Mouse (Mus musculus) granulocyte monocyte progenitor cell, adult 5-6 weeks (primary cell): ENCODE measurements around the gene Gpr63. TPM values are rescaled to one million over a fixed set of nuclear protein-coding genes. Genes with fewer than 3 reads are reported as not detected.

ENCODE experiments used
- ATAC-seq: replicated peaks from 2 replicates; pipeline ENCODE4 v1.8.0; 2016; ENCODE audit warnings: mild to moderate bottlenecking, moderate TSS enrichment, inconsistent platforms; ENCODE audit not compliant: poor library complexity, severe bottlenecking
- total RNA-seq, 2 experiments: library from RNA; stranded (forward) in 1 of 2; stranded (reverse) in 1 of 2; fragments of 200-712, 200-1000 nt in 1 of 2; fragments of >200 nt in 1 of 2; fragmentation: Nextera tagmentation in 1 of 2; gene quantifications; 2 replicates each; pipeline ENCODE4 v1.2.3; 2014 to 2017

Gpr63 gene
- total RNA-seq (2014; fragmentation: Nextera tagmentation) (not detected in 2 replicates), total RNA-seq (2017) (not detected in 2 replicates)

DNA sequence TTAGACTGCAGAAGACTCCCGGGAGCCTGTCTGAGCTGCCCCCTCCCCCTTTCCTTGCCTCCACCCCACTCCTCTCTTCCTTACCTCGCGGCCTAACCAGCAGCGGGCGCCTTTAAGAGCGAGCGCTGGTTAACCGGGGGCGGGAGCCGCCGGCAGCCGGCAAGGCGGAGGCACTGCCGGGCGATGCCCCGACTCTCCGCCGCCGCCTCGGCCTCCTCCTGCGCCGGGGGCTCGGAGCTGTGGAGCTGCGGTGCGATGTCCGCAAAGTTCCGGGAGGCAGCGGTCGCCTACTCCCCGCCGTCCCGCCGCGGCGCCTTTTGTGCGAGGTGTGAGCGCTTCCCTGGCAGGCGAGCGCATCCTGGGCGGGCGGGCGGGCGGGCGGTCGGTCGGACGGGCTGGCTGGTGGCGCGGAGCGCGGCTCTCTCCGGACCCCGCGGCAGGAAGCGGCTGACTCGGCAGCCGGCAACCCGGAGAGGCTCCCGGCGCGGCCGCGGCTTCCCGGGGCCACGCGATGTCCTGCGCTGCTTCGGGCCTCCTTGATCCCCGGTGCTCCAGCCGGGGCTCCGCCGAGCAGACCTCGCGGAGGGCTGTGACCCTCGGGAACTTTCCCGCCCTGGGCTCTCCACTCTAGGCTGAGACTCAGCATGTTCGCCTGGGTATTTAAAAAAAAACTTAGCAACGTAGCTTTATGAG is at the start of gene Gpr63:
Gpr63 (plus strand) TSS at position 109 of the 693 bp plus-strand sequence.
- peak; percentile 70 for ATAC-seq

DNA sequence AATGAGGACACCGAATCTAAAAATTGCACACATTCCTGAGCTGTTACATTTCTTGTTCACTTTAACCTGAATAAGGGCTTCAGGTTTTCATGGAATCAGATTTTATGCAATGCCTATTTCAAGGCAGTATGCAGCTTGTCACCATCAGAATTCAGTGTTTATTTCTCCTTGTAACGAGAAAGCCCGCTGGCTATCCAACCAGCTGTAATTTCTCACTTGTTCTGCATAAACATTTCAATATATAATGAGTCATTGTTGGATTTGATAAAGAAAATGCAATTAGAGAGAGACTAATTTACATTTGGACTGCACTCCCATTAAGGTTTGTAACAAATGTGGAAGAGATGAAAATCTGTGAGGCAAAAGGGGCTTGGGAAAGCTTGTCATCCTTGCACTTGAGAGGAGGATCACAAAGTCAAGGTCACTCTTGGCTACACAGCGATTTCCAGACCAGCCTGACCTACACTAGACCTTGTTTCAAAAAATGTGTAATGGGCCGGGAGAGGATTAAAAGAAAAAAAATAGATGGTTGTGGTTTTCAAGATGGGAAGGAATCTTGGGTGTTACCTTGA is 46.1 kb upstream of the Gpr63 start:
- no peak for ATAC-seq

DNA sequence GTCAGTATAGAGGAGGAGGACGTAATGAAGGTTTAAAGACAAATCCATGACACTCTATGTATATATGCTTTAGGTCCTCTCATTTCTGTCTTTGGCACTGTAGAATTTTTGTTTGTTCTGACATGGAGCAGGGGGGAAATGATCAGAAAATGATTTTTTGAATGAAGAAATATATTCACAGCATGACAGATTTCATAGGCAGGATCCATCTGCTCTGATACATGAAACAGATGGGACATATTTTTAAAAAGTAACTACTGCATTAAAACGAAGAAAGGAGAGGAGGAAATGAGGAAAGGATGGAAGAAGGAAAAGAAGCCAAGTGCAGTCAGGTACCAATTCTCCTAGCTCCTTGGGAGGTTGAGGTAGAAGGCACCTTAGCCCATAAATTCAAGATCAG is 41.5 kb upstream of the Gpr63 start:
- no peak for ATAC-seq

DNA sequence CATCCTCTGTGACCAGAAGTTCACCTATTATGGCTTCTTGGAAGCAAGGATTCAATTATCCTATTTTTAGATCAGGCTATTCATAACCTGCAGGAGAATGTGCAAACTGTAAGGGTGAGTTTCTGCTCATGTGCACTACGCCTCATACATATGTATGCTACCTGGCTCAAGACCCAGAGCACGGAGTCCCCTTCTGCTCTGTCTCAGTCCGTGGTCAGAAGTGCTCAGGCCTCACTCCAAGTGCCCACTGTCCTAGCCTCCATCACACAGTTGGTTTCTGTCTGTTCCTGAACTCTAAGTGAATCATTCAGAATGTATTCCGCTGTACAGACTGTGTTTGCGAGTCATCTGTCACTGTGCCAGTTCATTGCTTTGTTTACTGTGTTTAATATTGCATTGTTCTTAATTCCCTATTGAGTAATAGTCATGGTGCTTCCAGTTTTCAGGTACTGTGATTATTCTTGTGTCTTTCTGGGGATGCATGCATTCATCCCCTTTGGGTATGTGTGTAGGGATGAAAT is 37.9 kb upstream of the Gpr63 start:
- ATAC-seq, result no peak

DNA sequence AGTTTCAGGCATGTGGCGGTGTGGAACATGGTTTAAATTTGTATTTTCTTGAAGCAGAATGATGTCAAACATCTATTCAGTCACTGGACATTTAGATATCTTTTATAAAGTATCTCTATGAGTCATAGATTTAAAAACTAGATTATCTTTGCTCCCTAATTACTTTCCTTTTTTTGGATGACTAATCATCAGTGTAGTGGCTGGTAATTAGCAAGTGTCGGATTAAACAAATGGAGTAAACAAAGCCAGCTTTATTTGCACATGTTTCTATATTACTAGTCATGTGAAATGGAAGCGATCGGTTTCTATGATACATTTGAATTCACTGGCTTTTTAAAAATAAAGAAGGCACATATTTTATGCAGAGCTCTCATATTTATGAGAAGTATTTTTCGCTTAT is 37.3 kb upstream of the Gpr63 start:
- no peak for ATAC-seq

DNA sequence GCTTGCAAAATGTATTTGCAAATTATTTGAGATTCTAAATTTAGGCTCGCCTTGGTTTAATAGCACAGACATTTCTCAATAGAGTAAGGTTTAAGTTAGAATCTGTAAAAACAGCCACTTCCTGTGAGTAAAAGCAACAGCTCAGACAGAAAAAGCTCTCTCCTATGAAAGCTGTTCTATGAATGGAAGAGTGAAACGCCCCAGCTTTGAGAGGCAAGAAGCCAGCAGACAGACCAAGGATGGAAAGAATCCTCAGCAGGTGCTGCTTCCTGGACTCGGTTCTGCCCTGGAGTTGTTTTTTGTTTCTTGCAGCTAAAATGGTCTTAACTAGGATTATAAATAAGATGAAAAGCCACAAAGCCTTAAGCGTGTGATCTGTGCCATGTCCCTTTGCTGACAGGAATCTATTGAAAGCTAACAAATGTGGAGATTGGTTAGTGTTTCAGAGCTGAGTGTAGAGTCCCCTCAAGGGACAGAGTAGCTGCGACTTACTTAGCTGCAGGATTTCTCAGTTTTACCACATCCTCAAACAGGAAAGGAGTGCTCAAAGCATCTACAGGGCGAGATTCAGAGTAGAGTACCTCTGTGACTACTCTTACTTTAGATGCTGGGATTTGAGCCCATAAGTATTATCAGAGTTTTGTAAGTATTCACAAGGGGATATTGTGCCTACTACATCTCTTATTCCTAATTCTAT is 23.3 kb upstream of the Gpr63 start:
- ATAC-seq, result no peak

DNA sequence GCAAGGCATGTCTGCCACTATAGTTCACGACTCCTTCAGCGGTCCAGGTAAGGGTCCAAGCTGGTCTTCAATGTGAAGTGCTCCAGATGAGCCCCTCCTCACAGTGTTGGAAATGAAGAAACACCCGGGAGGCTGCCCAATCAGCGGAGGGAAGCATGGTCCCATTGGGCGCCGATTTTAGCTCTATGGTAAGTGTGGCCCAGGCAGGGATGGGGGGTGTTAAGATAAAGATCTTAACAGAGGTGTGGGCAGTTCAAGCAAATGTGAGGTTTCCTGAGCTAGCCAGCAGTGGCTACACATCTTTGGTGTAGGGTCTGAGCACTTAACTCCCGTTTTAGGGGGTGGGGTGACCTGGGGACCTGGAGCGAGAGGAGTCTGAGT is 299 bp upstream of the Gpr63 start:
- ATAC-seq, result no peak

DNA sequence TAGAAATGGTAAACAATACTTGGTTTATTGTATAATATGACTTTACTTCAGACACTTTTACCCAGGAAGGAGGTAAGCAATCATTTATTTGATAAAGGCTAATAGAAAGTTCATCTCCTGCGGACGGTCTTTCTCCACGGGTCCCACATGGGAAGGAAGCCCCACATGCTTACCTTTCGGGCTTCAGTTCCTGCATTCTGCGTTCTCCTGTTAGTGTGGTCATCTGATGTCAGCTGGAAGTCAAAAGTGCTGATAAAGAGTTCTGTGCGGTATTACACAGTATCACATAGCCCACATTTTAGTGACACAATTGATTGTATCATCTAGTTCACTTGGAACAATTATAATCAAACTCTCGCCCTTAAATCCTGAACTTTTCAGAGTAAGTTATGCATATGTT is 1.0 kb downstream of the Gpr63 start:
- ATAC-seq, result no peak

DNA sequence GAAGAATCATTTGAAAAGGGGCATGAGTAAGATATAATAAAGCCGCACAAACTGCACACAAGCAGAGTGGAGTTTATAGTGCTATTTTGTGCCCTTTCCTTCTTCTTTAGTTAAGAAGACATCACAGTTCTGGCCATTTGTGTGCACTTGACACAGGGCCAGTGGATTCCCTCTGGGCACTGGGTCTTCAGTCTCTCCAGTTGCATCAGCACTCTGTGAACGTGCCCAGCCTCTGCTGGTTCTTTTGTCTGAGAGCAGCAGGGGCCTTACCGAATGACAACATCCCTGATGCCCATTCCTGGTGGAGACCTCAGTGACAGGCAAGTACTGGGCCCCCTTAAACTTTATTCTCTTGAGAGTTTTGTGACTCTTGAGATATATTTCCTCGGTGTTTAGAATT is 12.4 kb downstream of the Gpr63 start:
- no peak for ATAC-seq

DNA sequence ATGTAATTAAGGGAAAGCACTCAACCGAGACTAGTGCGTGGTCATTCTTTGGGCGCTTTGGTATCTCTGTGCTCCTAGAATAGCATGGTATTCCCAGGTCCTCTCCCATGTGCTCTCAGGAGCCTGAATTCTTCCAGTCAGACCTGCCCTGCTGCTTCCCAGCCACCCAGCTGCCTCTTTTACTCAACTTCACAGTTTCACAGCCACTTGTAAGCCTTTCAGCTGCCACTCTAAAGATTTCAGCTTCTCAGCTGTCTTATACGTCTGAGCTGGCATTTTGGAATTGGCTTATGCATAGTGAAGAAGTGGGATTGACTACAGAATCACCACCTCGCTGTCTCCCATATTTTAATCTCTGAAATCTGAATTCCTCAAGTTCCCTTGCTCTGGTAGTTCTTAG is 19.4 kb downstream of the Gpr63 start:
- no peak for ATAC-seq

DNA sequence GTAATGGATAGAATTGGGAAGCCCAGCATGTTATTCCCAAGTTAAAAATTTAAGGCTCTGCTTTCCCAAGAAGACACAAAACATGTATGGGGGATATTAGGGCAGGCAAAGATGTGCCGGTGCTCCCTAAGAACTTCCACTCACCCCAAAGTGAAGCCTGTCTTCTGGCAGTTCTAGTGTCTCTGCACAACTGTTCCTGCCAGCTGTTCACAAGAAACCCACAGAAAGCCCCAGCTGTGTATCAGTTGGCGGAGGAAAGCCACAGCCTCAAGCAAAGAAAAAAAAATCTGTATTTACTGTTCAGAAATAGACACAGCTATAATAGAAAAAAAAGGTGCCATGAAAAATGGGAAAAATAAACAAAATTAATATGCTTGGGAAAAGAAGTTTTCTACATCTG is 25.3 kb downstream of the Gpr63 start:
- no peak for ATAC-seq

DNA sequence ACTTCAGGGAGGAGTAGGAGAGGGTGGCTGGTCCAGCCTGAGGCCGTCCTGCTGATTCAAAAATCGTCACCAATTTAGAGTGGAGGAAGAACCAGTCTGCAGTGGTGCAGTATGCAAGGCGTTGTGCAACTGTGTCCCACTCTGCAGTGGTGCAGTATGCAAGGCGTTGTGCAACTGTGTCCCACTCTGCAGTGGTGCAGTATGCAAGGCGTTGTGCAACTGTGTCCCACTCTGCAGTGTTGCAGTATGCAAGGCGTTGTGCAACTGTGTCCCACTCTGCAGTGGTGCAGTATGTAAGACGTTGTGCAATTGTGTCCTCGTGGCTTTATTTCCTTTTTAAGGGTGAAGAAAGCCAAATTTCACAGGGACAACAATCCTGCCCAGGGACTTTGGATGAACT is 43.1 kb downstream of the Gpr63 start:
- peak; percentile 58 for ATAC-seq

DNA sequence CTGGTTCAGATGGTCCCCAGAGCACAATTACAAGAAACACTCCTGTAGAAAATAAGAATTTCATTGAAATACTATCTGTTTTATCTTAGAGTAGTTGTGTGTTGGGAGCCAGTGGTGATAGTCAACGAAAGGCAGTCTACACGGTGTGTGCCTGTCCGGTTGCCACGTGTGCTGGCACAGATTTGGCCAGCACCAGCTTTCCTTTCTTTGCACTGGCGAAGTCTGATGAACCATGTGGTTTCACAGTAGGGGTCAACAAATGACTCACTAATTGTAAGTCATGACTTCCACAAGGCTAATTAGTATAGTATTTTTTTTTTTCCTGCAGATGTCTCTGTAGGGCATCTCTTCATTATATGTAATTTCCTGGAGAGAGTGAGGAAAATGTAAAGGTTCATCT is 45.6 kb downstream of the Gpr63 start:
- ATAC-seq, result no peak

DNA sequence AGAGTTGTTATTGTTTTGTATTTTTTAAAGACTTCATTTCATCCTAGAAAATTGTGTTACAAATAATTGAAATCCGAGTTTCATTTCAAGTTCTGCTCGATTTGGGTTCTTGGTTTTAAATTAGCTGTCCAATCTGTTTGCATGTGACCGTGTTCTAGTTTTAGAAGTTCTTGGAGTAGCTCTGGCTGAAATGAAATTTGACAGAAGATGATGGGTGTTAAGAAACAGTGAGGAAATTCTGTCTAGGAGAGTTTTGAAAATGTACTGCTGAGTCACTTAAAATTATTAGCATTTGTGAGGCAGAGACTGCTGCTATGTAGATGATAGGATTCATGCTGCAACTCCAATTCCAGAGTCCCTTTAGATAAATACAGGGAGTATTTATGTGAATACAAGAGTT is 46.5 kb downstream of the Gpr63 start:
- no peak for ATAC-seq

DNA sequence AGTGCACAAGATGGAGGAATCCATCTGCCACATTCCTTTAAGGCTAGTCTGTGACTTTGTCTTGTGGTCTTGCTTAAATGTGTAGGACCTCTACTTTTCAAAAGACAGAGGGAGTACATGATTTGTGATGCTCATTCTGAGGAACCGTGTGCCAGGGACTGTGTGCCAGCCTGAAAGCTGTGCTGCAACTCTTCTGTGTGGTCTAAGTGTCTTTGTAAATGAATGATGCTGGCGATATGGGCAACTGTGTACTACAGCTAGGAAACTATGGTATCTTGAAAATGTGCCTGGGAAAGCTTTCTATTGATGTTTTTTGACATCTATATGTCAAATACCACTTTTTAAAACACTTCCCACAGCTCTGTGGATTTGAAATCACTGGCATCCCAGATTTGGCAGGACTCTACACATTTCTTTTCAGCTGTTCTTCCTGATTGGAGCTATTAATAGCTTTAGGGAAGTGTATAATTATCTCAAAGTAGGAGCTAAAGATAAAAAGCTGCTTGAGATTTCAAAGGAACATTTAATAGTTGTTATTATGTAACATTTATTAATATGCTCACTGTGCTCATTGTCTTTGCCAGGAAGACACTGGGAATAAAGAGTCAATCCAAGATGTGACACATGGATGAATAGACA is 48.9 kb downstream of the Gpr63 start:
- no peak for ATAC-seq

DNA sequence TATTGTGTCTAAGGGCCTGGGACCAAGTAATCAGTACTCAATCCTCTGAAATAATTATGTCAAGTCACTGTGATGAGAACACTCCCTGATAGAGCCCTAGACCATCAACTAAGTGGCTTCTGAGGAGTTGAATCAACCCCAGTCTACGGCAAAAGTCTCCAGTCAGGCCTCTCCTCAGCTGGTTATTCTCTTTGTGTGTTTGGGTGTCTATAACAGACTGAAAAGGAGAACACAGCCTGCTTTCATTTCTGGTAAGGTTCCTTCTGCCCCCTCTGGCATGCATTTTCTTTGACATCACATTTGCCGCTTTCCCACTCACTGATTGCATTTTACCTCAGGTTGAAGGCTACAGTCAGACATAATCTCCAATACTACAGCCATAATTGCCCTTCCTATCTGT is 62.0 kb downstream of the Gpr63 start:
- no peak for ATAC-seq

DNA sequence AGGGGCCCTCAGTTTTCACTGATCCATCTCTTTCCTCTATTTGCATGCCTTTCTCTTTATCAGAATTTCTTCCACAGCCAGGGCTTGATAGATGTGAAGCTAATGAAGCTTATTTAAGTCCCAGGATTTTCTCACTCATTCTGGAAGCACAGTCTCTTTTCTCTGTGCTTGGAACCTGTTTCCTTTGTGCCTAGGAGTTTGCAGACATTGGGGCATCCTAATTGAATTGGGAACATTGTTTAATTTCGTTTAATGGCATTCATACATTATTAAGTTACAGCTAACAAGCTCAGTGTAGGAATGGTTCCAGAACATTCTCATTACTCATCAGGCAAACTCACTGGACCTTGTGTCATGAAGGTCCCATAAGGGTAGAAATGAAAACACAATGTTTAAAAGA is 62.5 kb downstream of the Gpr63 start:
- ATAC-seq, result no peak

DNA sequence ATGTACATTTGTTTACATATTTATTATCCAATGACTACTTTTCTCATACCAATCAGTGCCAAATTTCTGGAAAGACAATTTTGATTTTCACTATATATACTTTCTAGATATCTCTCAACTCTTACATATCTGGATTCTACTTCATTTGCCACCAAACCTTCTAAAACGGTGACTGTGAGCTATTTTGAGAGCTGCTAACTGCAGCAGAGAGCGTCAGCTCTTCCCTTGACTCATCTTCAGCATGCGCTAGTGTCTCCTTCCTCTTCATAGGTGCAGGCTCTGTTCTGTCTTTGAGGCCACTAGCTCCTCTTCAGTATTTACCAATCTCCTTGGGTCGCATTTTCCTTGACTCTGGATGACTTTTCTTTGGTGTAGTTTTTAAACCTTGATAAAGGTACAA is 63.7 kb downstream of the Gpr63 start:
- ATAC-seq, result no peak

DNA sequence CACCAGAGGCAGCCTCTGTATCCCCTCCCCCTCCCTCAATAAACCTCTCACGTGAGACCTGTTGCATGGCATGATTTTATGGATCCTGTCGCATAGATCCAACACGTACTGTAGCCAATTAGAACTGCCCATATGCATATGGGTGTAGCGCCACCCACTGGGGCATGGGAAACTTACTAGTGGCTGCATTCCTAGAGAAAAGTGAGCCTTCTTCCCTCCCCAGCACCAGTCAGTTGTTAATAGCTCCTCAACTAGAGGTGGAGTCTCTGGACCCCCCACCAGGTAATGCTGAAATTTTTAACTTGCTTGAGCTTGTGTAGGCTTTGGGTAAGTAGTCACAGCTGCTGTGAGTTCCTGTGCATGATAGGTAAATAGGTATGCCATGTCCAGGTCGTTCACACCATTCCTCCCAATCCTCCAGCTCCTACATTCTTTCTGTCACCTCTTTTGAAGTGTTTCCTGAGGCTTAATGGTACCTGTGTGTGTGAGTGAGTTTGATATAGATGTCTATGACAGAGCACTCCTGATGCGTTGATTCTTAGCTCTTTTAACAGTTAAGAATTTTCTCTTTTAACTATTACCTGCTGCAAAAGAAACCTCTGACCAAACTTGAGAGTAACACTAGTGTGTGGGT is 69.1 kb downstream of the Gpr63 start:
- ATAC-seq, result no peak

DNA sequence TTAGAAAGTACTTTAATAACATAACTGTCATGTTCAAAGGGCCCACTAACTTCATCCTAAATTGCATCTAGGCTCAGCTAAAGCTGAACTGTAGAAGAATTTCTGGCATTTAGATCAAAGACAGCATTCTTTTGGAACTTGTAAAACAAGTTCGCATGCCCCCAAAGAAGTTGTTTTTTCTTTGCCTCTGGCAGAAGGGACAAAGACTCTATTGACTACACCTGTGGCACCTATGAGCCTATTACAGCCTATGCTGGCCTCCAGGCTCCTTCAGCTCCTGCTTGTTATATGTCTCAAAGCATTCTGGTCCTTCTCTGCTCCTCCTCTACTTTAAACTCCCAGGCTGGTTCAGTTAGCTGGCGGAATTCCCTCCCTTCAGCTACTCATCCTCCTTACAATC is 69.6 kb downstream of the Gpr63 start:
- ATAC-seq, result no peak

DNA sequence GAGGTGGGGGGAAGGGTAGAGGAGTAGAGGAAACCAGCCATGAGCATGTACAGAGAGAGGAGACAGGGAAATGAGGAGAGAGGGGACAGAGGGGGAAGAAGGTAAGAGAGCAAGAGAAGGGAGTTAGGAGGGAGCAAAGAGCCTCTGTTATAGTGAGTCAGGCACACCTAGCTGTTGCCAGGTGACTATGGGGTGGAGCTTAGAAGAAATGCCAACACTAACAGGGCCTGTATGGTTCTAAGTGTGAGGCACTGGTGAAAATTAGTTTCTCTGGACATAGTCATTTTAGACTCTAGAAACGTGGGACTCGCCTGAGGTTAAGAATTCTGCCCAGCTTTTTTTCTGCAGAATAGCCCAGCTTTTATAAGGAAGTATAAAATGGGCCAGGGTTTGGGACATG is 71.1 kb downstream of the Gpr63 start:
- ATAC-seq, result no peak
